8 mouse cellular contexts compared by ENCODE assay signal in genomic region chr7:19327128-19327527, GRCm38 (mm10). TPM values are rescaled to one million over a fixed set of nuclear protein-coding genes. Genes with fewer than 3 reads are reported as not detected.
DNase-seq lines count a peak whose midpoint lies in the region; ATAC-seq and TF ChIP-seq lines count a peak whose summit lies in the region.

No protein-coding gene starts in this region.

- ATAC-seq in G1E (ENCODE audit: extremely low read depth, insufficient number of reproducible peaks, low FRiP score, poor library complexity, severe bottlenecking) = peak; percentile 54
- ATAC-seq in forebrain, postnatal 0 days = peak; percentile 73
- ATAC-seq in lung, embryonic 16.5 days (ENCODE audit: low read depth) = peak; percentile 84
- ATAC-seq in activated CD4-positive, CD25-positive, alpha-beta regulatory T cell, adult 4 months = no peak

- DNase-seq in G1E (ENCODE audit: low spot score) = peak; percentile 60
- DNase-seq in cerebellum, adult 18-20 months = peak; percentile 84 to 90
- DNase-seq in forebrain, postnatal 0 days = peak; percentile 79
- DNase-seq in heart, postnatal 36 days = peak; percentile 88 to 89
- DNase-seq in layer of hippocampus, adult 8-10 months (ENCODE audit: low spot score in 2 of 2) = peak; percentile 80 to 84
- DNase-seq in ovary, postnatal 14 days (ENCODE audit: low spot score) = peak; percentile 71

- no peak for TF ChIP-seq CTCF in G1E (IDR thresholded peaks at IDR 0.05; ENCODE audit: low read depth, low read length)
- TF ChIP-seq CTCF in forebrain, postnatal 0 days (IDR thresholded peaks at IDR 0.05; ENCODE audit: low read depth) = no peak

- no peaks in the 10 kb centered on the region for H3K36me3 ChIP-seq in G1E (replicated peaks)
- H3K36me3 ChIP-seq in forebrain, postnatal 0 days (ENCODE audit: insufficient read depth) = no peaks in the 10 kb centered on the region
- H3K36me3 ChIP-seq in lung, embryonic 16.5 days (ENCODE audit: control insufficient read depth, insufficient read depth, low read length) = no peaks in the 10 kb centered on the region

- H3K27ac ChIP-seq in forebrain, postnatal 0 days (ENCODE audit: low read depth, low read length) = peak overlapping the region; percentile 51; the same call in 1 of the 2 replicates
- H3K27ac ChIP-seq in lung, embryonic 16.5 days (ENCODE audit: low read length) = peak overlapping the region; percentile 88

- WGBS in forebrain, postnatal 0 days = 1% methylated on average over 22 of the region's 22 CpGs
- WGBS in lung, embryonic 16.5 days = 0% methylated on average over 22 of the region's 22 CpGs

- H3K27me3 ChIP-seq in G1E (ENCODE audit: insufficient read depth, low read length) = peaks cover 27% of the 10 kb centered on the region
- no peaks in the 10 kb centered on the region for H3K27me3 ChIP-seq in forebrain, postnatal 0 days (ENCODE audit: insufficient read depth, low read length)
- no peaks in the 10 kb centered on the region; the same call in 1 of the 2 replicates for H3K27me3 ChIP-seq in lung, embryonic 16.5 days (ENCODE audit: control insufficient read depth, insufficient read depth, low read depth, low read length)

- H3K4me2 ChIP-seq in forebrain, postnatal 0 days (ENCODE audit: low read depth) = peak overlapping the region; percentile 57
- peak overlapping the region; percentile 84 for H3K4me2 ChIP-seq in lung, embryonic 16.5 days (ENCODE audit: low read depth, low read length)

- peak overlapping the region; percentile 39 for H3K9ac ChIP-seq in forebrain, postnatal 0 days
- peak overlapping the region; percentile 59 for H3K9ac ChIP-seq in lung, embryonic 16.5 days (ENCODE audit: low read length)

- no peaks in the 10 kb centered on the region for H3K9me3 ChIP-seq in G1E (replicated peaks)
- H3K9me3 ChIP-seq in forebrain, postnatal 0 days (ENCODE audit: low read length) = no peaks in the 10 kb centered on the region
- H3K9me3 ChIP-seq in lung, embryonic 16.5 days (ENCODE audit: control insufficient read depth, low read length) = no peaks in the 10 kb centered on the region

- peaks cover 31% of the 10 kb centered on the region for H3K4me1 ChIP-seq in G1E (ENCODE audit: insufficient read depth, low read depth, low read length)
- 0 out of 2 replicates have a peak, but pooled peaks cover 16% of the 10 kb centered on the region for H3K4me1 ChIP-seq in forebrain, postnatal 0 days (ENCODE audit: insufficient read depth)
- peaks cover 14% of the 10 kb centered on the region for H3K4me1 ChIP-seq in lung, embryonic 16.5 days (replicated peaks; ENCODE audit: control insufficient read depth, insufficient read depth, low read length)

- intact Hi-C loops in heart, postnatal 36 days (cut with DNase I) = no loop called here

- H3K4me3 ChIP-seq in G1E (ENCODE audit: low read depth, low read length) = peak overlapping the region; percentile 68
- H3K4me3 ChIP-seq in forebrain, postnatal 0 days (ENCODE audit: low read depth, low read length) = peak overlapping the region; percentile 37
- peak overlapping the region; percentile 38 for H3K4me3 ChIP-seq in lung, embryonic 16.5 days (ENCODE audit: low read length)

RNA-seq across cellular contexts. Expression of gene Fosb, which starts 17.3 kb away (rescaled TPM):
- 0.19 TPM in 1 of 2 replicates, not detected in the other for total RNA-seq in G1E (2014; fragmentation: Nextera tagmentation)
- total RNA-seq in G1E (2017) = 0.29 and 0.38 TPM in 2 replicates
- 0.50 and 0.61 TPM in 2 replicates for polyA plus RNA-seq in G1E (2012)
- 1.6 and 5.1 TPM in 2 replicates for total RNA-seq in forebrain, postnatal 0 days (2014; rRNA removed)
- polyA plus RNA-seq in forebrain, postnatal 0 days (2015; fragmentation: Nextera tagmentation; extraction: Ambion mirVana) = 0.28 and 0.36 TPM in 2 replicates
- under 1 TPM; 0.14 to 0.86 TPM for total RNA-seq in heart, postnatal 36 days (2021)
- total RNA-seq in layer of hippocampus, adult 8-10 months (2022) = 10 to 100 TPM in 3 of 4 experiments, 1 to 10 TPM in 1; 5.4 to 13.8 (median 10.7) TPM
- 0.20 and 0.31 TPM in 2 replicates for polyA plus RNA-seq in lung, embryonic 16.5 days (2015; fragmentation: Nextera tagmentation; extraction: Ambion mirVana)
- polyA plus RNA-seq in activated CD4-positive, CD25-positive, alpha-beta regulatory T cell, adult 4 months (2017; shearing (Covaris generic)) = 1 to 10 TPM in 1 of 2 experiments, under 1 TPM in 1; 0.79 to 1.1 TPM

RNA-seq across cellular contexts. Expression of gene Ercc1, which starts 17.4 kb away (rescaled TPM):
- total RNA-seq in G1E (2014; fragmentation: Nextera tagmentation) = 26.9 and 39.9 TPM in 2 replicates
- 29.7 and 50.1 TPM in 2 replicates for total RNA-seq in G1E (2017)
- polyA plus RNA-seq in G1E (2012) = 97.7 and 105 TPM in 2 replicates
- 56.6 and 73.6 TPM in 2 replicates for total RNA-seq in forebrain, postnatal 0 days (2014; rRNA removed)
- 80.5 and 81.0 TPM in 2 replicates for polyA plus RNA-seq in forebrain, postnatal 0 days (2015; fragmentation: Nextera tagmentation; extraction: Ambion mirVana)
- 10 to 100 TPM; 43.4 to 48.0 TPM for total RNA-seq in heart, postnatal 36 days (2021)
- 10 to 100 TPM; 41.9 to 47.8 (median 43.2) TPM for total RNA-seq in layer of hippocampus, adult 8-10 months (2022)
- 79.9 and 82.5 TPM in 2 replicates for polyA plus RNA-seq in lung, embryonic 16.5 days (2015; fragmentation: Nextera tagmentation; extraction: Ambion mirVana)
- polyA plus RNA-seq in activated CD4-positive, CD25-positive, alpha-beta regulatory T cell, adult 4 months (2017; shearing (Covaris generic)) = 10 to 100 TPM; 61.1 to 72.3 TPM

RNA-seq across cellular contexts. Expression of gene Cd3eap, which starts 32.2 kb away (rescaled TPM):
- total RNA-seq in G1E (2014; fragmentation: Nextera tagmentation) (9.3 and 10.8 TPM in 2 replicates), G1E (2017) (22.3 and 25.6 TPM in 2 replicates)
- 56.2 and 57.8 TPM in 2 replicates for polyA plus RNA-seq in G1E (2012)
- 12.1 and 15.5 TPM in 2 replicates for total RNA-seq in forebrain, postnatal 0 days (2014; rRNA removed)
- 19.4 and 21.6 TPM in 2 replicates for polyA plus RNA-seq in forebrain, postnatal 0 days (2015; fragmentation: Nextera tagmentation; extraction: Ambion mirVana)
- 10 to 100 TPM; 10.4 to 11.2 TPM for total RNA-seq in heart, postnatal 36 days (2021)
- total RNA-seq in layer of hippocampus, adult 8-10 months (2022) = 10 to 100 TPM; 18.3 to 20.2 (median 19.0) TPM
- 17.2 and 17.3 TPM in 2 replicates for polyA plus RNA-seq in lung, embryonic 16.5 days (2015; fragmentation: Nextera tagmentation; extraction: Ambion mirVana)
- polyA plus RNA-seq in activated CD4-positive, CD25-positive, alpha-beta regulatory T cell, adult 4 months (2017; shearing (Covaris generic)) = 10 to 100 TPM; 19.4 to 20.2 TPM

RNA-seq across cellular contexts. Expression of gene Ppp1r13l, which starts 32.4 kb away (rescaled TPM):
- total RNA-seq in G1E (2014; fragmentation: Nextera tagmentation) (8.5 and 15.2 TPM in 2 replicates), G1E (2017) (0.93 and 1.1 TPM in 2 replicates)
- 32.9 and 38.0 TPM in 2 replicates for polyA plus RNA-seq in G1E (2012)
- 0.76 and 1.2 TPM in 2 replicates for total RNA-seq in forebrain, postnatal 0 days (2014; rRNA removed)
- polyA plus RNA-seq in forebrain, postnatal 0 days (2015; fragmentation: Nextera tagmentation; extraction: Ambion mirVana) = 2.0 and 2.1 TPM in 2 replicates
- total RNA-seq in heart, postnatal 36 days (2021) = 10 to 100 TPM; 35.8 to 44.2 TPM
- 1 to 10 TPM; 5.7 to 9.2 (median 8.1) TPM for total RNA-seq in layer of hippocampus, adult 8-10 months (2022)
- polyA plus RNA-seq in lung, embryonic 16.5 days (2015; fragmentation: Nextera tagmentation; extraction: Ambion mirVana) = 4.9 TPM in 2 replicates
- under 1 TPM in 1 of 2 experiments, not detected in 1; 0.17 TPM for polyA plus RNA-seq in activated CD4-positive, CD25-positive, alpha-beta regulatory T cell, adult 4 months (2017; shearing (Covaris generic))

RNA-seq across cellular contexts. Expression of gene Rtn2, which starts 44.7 kb away (rescaled TPM):
- total RNA-seq in G1E (2014; fragmentation: Nextera tagmentation) (0.73 and 0.98 TPM in 2 replicates), G1E (2017) (0.06 and 0.11 TPM in 2 replicates)
- 0.94 and 0.96 TPM in 2 replicates for polyA plus RNA-seq in G1E (2012)
- total RNA-seq in forebrain, postnatal 0 days (2014; rRNA removed) = 154 and 163 TPM in 2 replicates
- 126 and 136 TPM in 2 replicates for polyA plus RNA-seq in forebrain, postnatal 0 days (2015; fragmentation: Nextera tagmentation; extraction: Ambion mirVana)
- 100 to 1,000 TPM; 137 to 148 TPM for total RNA-seq in heart, postnatal 36 days (2021)
- total RNA-seq in layer of hippocampus, adult 8-10 months (2022) = 10 to 100 TPM; 76.6 to 96.7 (median 85.4) TPM
- 13.8 and 17.5 TPM in 2 replicates for polyA plus RNA-seq in lung, embryonic 16.5 days (2015; fragmentation: Nextera tagmentation; extraction: Ambion mirVana)
- polyA plus RNA-seq in activated CD4-positive, CD25-positive, alpha-beta regulatory T cell, adult 4 months (2017; shearing (Covaris generic)) = not detected
